Mouse (Mus musculus): ENCODE measurements around the gene Elp5.

Gene Elp5

GRCm38 (mm10) chr11:70015677-70016076, 33.4 kb upstream of the Elp5 start:
- DNase-seq (ENCODE audit: low spot score) = no peak

GRCm38 (mm10) chr11:70014880-70015558, 32.7 kb upstream of the Elp5 start, which contains the start of gene Acadvl:
Gene Acadvl, minus strand, starts transcription at chr11:70015411.
- peak; percentile 85 for DNase-seq (ENCODE audit: low spot score)

- DNase-seq (ENCODE audit: low spot score) = no peak
Measured at GRCm38 (mm10) chr11:70014051-70014450, 31.7 kb upstream of the Elp5 start.

GRCm38 (mm10) chr11:70013408-70013807, 31.1 kb upstream of the Elp5 start:
- no peak for DNase-seq (ENCODE audit: low spot score)

DNA sequence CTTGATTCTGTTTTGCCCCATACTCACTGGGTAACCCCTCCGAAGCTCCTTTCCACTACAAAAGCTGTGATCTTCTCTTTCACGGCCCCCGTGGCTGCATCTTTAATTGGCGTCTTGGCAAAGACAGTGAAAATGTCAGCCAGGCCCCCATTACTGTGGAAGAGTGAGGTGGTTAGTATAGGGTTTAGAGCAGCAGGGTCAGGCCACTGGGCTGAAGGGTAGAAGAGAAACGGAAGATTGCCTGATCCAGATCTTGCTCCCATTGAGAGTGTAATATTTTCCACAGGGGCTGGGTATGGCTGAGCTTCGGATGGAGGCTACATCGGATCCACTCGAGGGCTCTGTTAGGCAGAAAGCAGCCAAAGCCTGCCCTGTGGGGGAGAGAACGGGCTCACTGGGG, 30.6 kb upstream of the Elp5 start:
- no peak for DNase-seq (ENCODE audit: low spot score)

DNA sequence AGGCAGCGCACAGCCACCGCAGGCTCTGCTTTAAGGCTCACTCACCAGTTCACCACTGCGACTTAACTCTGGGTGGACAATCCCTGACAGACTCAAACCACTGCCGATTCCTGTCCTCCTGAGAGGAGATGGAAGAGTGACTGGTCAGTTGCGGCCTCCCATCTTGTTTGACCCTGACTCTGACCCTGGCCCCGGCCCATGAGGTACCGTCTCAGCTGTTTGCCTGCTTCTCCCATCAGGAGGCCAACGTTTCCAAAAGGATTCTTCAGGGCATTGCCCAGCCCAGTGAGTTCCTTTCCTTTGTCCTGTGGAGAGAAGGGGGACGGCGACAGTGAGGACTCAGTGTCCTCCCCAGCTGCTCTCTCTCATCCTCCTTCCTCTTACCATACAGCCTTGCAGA, 28.6 kb upstream of the Elp5 start:
- DNase-seq (ENCODE audit: low spot score) = no peak

DNA sequence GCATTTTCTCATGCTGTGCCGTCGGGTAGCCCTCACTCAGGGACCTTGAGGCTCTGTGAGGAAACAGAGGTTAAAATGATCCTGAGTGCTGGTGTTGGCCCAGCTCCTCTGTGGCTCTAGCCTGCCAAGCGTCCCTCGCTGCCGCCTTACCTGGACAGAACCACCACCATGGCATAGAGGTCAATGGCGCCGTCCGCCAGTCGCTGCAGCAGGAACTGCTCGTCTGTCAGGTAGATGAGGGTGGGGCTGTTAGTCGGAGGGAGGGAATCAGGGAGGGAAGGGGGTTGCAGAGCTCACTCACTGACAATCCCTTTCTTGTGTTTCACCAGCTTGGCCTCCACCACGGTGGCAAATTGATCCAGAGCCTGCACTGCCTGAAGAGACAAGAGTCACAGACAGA, 28.2 kb upstream of the Elp5 start:
- no peak for DNase-seq (ENCODE audit: low spot score)

DNA sequence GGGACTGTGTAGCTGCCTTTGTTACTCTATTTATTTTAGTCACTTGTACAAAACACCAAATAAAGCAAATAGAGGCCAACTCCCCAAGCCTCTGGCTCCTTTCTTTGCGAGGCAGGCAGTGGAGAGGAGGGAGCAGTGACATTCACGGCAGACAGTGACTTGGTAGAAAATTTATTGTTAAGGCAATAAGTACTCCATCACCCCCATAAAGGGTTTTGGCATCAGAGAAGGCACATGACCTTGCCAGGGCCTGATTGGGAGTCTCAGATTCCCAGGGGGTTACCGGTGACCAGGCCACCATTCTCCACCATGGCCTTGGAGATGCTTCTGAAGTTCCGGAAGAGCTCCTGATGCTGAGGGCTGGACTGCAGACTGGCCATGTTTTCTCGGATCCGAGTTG, 27.7 kb upstream of the Elp5 start:
- no peak for DNase-seq (ENCODE audit: low spot score)

GRCm38 (mm10) chr11:70005521-70005920, 23.2 kb upstream of the Elp5 start:
- DNase-seq (ENCODE audit: low spot score) = peak; percentile 68

DNA sequence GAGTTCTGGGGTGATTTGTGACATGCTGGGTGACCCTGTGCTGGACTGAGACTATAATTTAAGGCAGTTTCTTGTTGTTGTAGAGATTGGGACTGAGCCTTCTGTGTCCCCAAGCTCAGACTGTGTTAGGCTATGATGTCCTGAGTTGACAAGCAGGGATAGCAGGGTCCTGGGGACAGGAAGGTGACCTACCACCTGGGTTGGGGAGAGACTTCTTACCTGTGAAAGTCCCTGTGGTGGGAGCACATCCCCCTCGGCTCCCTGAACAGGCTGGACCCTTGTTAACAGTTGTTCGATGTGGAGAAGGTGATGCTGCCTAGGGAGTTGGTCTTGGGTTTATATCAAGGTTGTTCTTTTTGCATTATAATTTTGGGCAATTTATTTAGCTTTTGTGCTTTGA, 20.2 kb upstream of the Elp5 start:
- DNase-seq (ENCODE audit: low spot score) = no peak

DNA sequence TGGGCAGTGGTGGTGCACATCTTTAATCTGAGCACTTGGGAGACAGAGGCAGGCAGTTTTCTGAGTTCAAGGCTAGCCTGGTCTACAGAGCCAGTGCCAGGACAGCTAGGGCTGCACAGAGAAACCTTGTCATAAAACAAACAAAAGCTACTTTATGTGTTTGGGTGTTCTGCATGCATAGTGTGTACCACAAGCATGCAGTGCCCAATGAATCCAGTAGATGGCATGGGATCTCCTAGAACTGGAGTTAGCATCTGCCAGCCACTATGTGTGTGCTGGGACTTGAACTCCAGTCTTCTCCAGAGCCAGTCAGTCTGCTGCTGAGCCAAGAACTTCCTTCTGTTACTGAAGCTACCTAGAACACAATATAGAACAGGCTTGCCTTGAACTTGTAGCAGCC, 19.5 kb upstream of the Elp5 start:
- DNase-seq (ENCODE audit: low spot score) = peak; percentile 58

- DNase-seq (ENCODE audit: low spot score) = no peak
Measured at GRCm38 (mm10) chr11:70001159-70001558, 18.8 kb upstream of the Elp5 start.

DNA sequence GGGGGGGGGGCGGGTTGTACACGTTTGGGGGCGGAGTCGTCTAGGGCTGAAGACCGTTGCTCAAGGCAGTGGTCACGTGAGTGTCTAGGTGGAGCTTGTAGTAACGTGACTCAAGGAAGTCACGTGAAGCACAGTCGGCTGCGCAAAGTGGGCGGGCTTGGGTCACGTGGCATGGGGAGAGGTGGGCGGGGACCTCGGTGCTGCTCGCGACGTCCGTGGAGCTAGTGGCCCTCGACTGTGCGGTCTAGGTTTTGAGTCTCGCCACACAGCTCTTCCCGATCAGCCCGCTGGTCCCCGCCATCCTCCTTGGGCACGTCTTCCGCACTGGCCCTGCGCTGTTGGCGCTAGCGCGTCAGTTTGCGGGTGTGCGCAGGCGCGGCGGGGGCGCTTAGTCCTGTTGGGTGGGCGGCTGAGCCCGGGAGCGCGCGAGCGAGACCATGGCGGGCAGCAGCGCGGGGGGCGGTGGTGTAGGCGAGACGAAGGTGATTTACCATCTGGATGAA, 18.1 kb upstream of the Elp5 start, which contains the start of gene Dvl2:
Gene Dvl2 (plus strand): TSS at position 200 of the 503 bp plus-strand sequence.
- peak; percentile 94 for DNase-seq (ENCODE audit: low spot score)

GRCm38 (mm10) chr11:69999666-70000065, 17.3 kb upstream of the Elp5 start:
- DNase-seq (ENCODE audit: low spot score) = no peak

DNA sequence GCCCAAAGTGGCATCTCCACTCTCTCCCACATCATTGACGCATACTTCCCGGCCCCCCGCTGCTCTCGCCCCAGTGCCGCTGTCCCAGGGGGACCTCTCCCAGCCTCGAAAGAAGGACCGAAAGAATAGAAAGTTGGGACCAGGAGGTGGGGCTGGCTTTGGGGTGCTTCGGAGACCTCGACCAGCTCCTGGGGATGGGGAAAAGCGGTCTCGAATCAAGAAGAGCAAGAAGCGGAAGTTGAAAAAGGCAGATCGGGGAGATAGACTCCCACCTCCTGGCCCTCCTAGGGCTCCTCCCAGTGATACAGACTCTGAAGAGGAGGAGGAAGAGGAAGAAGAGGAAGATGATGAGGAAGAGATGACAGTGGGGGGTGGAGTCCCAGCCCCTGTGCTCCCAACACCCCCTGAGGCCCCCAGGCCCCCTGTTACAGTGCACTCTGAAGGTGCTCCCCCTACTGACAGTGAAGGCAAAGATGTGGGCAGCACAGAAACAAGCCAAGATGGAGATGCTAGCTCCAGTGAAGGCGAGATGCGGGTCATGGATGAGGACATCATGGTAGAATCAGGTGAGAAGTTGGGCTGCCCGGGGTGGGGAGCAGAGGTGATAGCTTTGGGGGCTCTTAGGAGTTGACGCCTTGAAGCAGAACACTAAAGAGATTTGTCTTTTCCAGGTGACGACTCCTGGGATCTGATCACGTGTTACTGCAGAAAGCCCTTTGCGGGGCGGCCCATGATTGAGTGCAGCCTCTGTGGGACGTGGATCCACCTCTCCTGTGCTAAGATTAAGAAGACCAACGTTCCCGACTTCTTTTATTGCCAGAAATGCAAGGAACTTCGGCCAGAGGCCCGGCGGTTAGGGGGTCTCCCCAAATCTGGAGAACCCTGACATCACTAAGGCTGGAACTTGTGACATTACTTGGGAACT, 16.5 kb upstream of the Elp5 start:
- DNase-seq (ENCODE audit: low spot score) = no peak

DNA sequence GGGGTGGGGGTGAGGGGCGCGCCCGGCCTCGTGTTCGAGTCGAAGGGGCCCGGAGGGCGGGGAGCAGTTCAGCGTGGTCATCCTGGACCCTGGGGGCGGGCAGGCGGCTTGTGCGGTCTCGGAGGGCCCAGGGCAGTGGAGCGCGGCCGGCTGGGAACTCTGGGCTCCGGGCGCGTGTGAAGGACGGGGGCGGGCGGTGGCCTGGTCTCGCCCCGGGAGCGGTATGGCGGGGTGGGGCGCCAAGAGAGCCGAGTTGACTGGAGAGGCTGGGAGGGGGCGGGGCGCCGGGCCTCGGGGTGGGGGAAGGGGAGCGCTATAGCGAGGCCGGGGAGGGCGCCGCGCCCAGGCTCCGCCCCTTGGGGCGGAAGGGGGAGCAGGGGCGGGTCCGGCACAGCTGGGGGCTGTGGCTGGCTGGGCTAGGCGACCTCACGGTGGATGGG, 14.8 kb upstream of the Elp5 start:
- DNase-seq (ENCODE audit: low spot score) = peak; percentile 84

GRCm38 (mm10) chr11:69996161-69997061, 14.1 kb upstream of the Elp5 start:
- DNase-seq (ENCODE audit: low spot score) = peak; percentile 50

- DNase-seq (ENCODE audit: low spot score) = peak; percentile 98
Measured at GRCm38 (mm10) chr11:69995391-69995960, 13.2 kb upstream of the Elp5 start, which contains the start of gene Phf23. Gene Phf23, plus strand, starts transcription at chr11:69995777.

DNA sequence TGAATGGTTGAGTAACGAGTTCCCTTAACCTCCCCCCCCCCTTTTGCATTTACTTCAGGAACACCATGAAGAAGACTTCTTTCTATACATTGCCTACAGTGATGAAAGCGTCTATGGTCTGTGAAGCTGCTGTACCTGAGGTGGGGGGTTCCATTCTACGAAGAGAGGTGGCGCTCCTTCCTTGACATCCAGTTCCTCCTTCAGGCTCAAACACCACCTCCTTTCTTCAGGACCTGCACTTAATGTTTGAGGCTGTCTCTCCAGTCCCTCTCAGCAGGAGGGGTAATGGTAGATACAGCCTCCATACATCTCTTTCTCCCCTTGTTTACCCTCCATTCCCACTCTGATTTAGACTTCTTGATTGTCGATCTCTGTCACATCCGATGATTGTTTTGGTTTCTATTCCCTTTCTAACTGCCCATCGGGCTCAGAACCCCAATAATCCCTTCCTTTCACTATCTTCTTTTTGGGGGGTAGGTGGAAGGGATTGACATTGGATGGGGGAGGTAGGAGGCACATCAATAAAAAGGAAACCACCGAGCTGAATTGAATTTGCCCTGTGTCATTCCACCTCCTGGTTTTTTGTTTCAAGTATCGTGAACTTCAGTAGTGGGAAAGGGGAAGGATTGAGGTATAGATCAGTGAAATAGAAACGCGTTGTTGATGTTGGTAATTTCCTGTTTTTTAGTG, 12.2 kb upstream of the Elp5 start:
- no peak for DNase-seq (ENCODE audit: low spot score)

DNA sequence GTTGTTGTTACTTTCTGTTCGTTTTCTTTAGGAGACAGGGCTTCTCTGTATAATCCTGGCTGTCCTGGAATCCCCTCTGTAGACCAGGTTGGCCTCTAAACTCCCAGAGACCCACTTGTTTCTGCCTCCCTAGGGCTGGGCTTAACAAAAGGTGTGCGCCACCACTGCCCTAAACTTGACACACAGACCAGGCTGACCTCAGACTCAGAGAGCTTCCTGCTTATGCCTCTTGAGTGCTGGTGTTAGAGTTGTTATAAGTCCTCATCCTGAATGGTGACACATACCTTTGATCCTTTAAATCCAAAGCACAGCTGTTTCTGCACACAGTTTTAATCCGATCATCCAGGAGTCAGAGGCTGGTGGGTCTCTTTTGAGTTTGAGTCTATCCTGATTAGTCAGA, 10.6 kb upstream of the Elp5 start:
- no peak for DNase-seq (ENCODE audit: low spot score)

- DNase-seq (ENCODE audit: low spot score) = no peak
Measured at GRCm38 (mm10) chr11:69992396-69992795, 10.1 kb upstream of the Elp5 start.

All from MN1 (cell line).